Mouse (Mus musculus) retina, embryonic 14.5 days (tissue): Measurements from ENCODE around the gene Slc45a3.

Experiments used
- DNase-seq: peaks from one replicate; pipeline ENCODE4 v3.0.0-alpha.2; 2015; ENCODE audit warnings: low spot score

The Slc45a3 gene

GRCm38 (mm10) chr1:131962606-131963084 is at the start of gene Slc45a3:
Gene Slc45a3, plus strand, starts transcription at chr1:131962967.
- peak; percentile 40 for DNase-seq

- DNase-seq: no peak
These were observed 45.1 kb upstream of the Slc45a3 start for GRCm38 (mm10) chr1:131917634-131918033.

GRCm38 (mm10) chr1:131919052-131919451 is 43.7 kb upstream of the Slc45a3 start:
- no peak for DNase-seq

GRCm38 (mm10) chr1:131922100-131922499 is 40.7 kb upstream of the Slc45a3 start:
- DNase-seq: no peak

GRCm38 (mm10) chr1:131933471-131933870 is 29.3 kb upstream of the Slc45a3 start:
- DNase-seq: no peak

GRCm38 (mm10) chr1:131937659-131938305 is 25.0 kb upstream of the Slc45a3 start:
- DNase-seq: peak; percentile 85

GRCm38 (mm10) chr1:131938811-131939210 is 24.0 kb upstream of the Slc45a3 start:
- no peak for DNase-seq

GRCm38 (mm10) chr1:131940711-131941244 is 22.0 kb upstream of the Slc45a3 start:
- DNase-seq: no peak

GRCm38 (mm10) chr1:131941501-131941900 is 21.3 kb upstream of the Slc45a3 start:
- DNase-seq: no peak

- no peak for DNase-seq
These were observed 19.9 kb upstream of the Slc45a3 start for GRCm38 (mm10) chr1:131942621-131943590.

- no peak for DNase-seq
These were observed 16.9 kb upstream of the Slc45a3 start for GRCm38 (mm10) chr1:131945674-131946440.

GRCm38 (mm10) chr1:131946462-131947215 is 16.1 kb upstream of the Slc45a3 start:
- no peak for DNase-seq

GRCm38 (mm10) chr1:131947997-131948525 is 14.7 kb upstream of the Slc45a3 start:
- DNase-seq: no peak

GRCm38 (mm10) chr1:131954242-131954865 is 8.4 kb upstream of the Slc45a3 start:
- no peak for DNase-seq

GRCm38 (mm10) chr1:131955131-131955757 is 7.5 kb upstream of the Slc45a3 start:
- no peak for DNase-seq

- no peak for DNase-seq
These were observed 5.4 kb upstream of the Slc45a3 start for GRCm38 (mm10) chr1:131957416-131957815.

GRCm38 (mm10) chr1:131961004-131961403 is 1.8 kb upstream of the Slc45a3 start:
- no peak for DNase-seq

GRCm38 (mm10) chr1:131963085-131963951 is 551 bp downstream of the Slc45a3 start:
- DNase-seq: no peak

GRCm38 (mm10) chr1:131964100-131964499 is 1.3 kb downstream of the Slc45a3 start:
- DNase-seq: no peak
